ENCODE assay signal across 15 mouse cellular contexts in genomic region chr2:80158196-80158595, GRCm38 (mm10). TPM values are rescaled to one million over a fixed set of nuclear protein-coding genes. Genes with fewer than 3 reads are reported as not detected.
DNase-seq lines count a peak whose midpoint lies in the region.
"Had no signal": no experiment of that assay in that cellular context is flagged by ENCODE, and none has a peak within 500 bp of the region (broad histone marks: within the 10 kb centered on the region; RNA-seq: fewer than 3 reads in every experiment).

No protein-coding gene starts in this region.

- peak; percentile 10 for DNase-seq in left cerebral cortex, adult 11 months (ENCODE audit: low spot score)
- no peak for DNase-seq in left cerebral cortex, adult 8-10 months (ENCODE audit: low spot score in 2 of 2)
- DNase-seq in brain, adult 2 months (ENCODE audit: low read depth, low spot score): peak; percentile 47
- peak; percentile 61 for DNase-seq in telencephalon, adult 2 months (ENCODE audit: low read depth, low spot score)
- DNase-seq in spleen, adult 18-20 months: no peak
- DNase-seq: adrenal gland, adult 2 months; adrenal gland, postnatal 10 days; adrenal gland, postnatal 25 days; cerebellum, adult 11-12 months; cerebellum, adult 2 months; cerebellum, adult 9-10 months; cerebellum, postnatal 10 days; cerebellum, postnatal 25 days; forebrain, postnatal 0 days had no signal

RNA-seq across cellular contexts. Expression of gene Pde1a, which starts 28.9 kb away (rescaled TPM):
- total RNA-seq in left cerebral cortex, adult 8-10 months (2022): 100 to 1,000 TPM; 130 to 169 (median 154) TPM
- total RNA-seq: MEL had no signal

Comparison
In these comparisons a context has a peak if more than half of its experiments do, and no peak if none do; other contexts are left out.
1. DNase-seq: peak in left cerebral cortex, adult 11 months (single experiment), brain, adult 2 months (single experiment) and telencephalon, adult 2 months (single experiment); none in left cerebral cortex, adult 8-10 months (0 of 2) and spleen, adult 18-20 months (0 of 2).